Mouse (Mus musculus) cerebellum, postnatal 36 days (tissue): ENCODE measurements around the gene Tbc1d13.
A peak's percentile ranks its signal among the peaks of the same experiment; 100 is the strongest.

Experiments
- DNase-seq, 2 experiments: peaks; one replicate each; pipeline ENCODE4 v3.0.0; 2021 to 2022; ENCODE audit warnings: mixed read lengths in 2 of 2

The Tbc1d13 gene

DNA sequence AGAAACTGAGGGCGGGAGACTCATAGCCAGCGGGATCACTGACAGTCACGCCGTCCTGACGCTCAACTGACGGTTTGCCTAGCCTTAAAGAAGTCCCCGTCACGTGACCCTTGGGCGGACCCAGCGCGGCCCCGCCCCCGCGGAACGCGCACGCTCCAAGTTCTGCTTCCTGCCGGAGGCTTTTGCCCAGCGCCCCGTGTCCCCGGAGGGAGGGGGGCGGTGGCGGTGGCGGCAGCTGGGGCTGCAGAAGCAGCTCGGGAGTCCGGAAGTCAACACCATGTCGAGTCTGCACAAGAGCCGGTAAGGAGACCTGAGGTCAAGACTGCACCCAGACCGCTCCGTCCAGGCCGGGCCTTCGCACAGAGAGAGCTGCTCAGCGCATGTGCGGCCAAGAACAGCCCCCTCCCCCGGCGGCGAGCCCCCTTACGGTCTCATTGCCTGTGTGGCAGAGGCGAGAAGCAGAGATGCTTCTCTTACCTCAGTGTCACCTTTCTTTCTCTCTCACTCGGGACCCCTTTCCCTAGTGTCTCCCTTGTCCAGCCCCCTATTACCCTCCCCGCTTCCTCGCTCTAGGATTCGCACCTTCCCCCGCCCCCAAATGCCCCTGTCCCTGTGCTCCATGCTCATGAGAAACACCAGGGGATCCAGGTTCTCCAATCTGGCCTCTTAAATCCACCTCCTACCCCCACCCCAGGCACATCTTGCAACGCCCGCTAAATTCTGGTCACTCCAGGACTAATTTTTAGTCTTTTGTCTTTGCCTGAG lies at the start of gene Tbc1d13:
Gene Tbc1d13 (plus strand): TSS at position 134 of the 765 bp plus-strand sequence.
- DNase-seq: peak; percentile 96 to 98

DNA sequence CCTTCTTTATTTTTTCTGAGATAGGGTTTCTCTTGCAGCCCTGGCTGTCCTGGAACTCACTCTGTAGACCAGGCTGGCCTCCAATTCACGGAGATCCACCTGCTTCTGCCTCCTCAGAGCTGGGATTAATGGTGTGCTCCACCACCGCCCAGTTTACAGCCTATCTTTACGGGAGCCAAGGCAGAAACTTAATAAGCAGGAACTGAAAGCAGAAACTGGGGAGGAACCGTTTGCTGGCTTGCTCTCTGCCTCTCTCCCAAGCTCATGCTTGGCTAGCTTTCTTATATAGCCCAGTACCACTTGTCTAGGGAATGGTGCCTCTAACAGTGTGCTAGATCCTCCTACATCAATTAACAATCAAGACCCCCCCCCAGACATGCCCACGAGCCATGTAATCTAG lies 49.4 kb upstream of the Tbc1d13 start:
- no peak for DNase-seq

DNA sequence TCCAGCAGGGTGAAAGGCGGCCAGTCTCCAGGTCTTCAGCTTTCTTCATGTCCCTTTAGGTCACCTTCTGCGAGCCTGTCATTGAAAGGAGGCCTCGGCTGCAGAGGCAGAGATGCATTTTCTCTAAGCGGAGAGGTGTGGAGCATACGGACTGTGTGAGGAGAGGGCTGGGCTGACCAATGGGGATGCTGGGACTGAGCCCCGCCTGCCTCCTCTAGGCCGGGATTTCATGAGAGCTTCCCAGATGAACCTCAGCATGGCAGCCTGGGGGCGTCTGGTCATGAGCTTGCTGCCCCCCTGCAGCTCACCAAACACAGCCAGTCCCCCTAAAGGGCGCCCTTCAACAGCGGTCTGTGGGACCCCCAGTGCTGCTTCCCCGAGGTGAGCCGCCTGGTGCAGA lies 48.9 kb upstream of the Tbc1d13 start:
- no peak for DNase-seq

DNA sequence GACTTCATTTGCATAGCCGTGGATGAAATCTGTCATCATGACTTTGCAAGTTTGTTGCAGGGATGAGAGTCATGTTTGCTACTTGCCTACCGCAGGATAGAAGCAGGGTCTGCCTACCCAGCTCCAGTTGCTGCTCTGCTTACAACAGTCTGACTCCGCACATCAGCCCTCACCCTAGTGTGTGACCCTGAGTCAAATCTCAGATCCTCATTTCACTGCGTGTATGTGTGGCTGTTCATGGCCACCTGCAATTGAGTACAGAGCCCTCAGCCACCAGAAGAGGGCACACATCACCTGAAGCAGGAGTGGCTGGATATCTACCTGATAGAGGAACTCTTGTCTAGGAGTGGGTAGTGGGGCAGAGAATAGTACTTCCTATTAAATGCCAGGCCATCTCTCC lies 46.2 kb upstream of the Tbc1d13 start:
- no peak for DNase-seq

DNA sequence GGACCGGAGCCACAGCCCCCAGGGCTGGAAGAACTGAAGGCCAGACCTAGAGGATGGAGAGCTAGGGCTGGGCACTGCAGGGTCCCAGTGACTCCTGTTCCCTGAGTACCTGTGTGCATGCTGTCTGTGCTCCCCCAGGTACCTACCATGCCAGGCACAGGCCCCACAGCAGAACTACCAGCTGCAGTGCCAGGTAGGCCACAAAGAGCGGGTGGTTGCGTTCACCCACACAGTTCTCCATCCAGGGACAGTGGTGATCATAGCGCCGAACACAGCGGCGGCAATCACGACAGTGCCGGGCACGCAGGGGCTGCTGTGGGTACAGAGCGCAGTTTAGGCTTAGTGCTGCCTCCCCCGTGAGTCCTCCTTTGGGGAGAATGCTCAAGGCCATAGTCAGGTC lies 42.0 kb upstream of the Tbc1d13 start:
- no peak for DNase-seq

DNA sequence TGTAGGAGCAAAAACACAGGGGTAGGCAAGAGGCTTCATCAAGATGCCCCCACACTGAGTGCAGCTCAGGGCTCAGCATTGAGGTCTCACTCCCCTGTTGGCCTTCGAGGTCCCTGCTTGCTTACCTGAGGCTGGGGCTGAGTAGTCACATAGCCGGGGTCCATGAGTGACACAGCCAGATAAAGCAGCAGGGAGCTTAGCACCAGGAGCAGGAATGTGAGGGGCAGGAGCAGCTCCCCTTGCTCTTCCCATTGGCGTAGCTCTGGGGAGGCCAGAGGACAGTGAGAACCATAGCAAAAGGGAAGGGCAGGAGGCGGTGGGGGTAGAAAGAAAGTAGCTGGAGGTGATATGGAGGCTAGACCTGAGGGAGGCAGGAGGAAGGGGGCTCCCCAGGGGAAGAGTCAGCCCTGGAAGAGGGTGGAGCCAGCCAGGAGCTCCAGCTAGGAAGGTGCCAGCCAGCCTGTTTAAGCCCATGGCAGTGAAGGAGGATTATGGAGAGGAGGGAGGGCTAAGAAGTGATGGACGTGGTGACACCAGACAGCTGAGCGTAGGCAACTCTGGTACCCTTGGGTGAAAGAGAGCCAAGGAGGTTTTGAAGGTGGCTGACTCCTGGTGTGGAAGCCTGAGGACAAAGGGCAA lies 41.1 kb upstream of the Tbc1d13 start:
- DNase-seq: no peak

DNA sequence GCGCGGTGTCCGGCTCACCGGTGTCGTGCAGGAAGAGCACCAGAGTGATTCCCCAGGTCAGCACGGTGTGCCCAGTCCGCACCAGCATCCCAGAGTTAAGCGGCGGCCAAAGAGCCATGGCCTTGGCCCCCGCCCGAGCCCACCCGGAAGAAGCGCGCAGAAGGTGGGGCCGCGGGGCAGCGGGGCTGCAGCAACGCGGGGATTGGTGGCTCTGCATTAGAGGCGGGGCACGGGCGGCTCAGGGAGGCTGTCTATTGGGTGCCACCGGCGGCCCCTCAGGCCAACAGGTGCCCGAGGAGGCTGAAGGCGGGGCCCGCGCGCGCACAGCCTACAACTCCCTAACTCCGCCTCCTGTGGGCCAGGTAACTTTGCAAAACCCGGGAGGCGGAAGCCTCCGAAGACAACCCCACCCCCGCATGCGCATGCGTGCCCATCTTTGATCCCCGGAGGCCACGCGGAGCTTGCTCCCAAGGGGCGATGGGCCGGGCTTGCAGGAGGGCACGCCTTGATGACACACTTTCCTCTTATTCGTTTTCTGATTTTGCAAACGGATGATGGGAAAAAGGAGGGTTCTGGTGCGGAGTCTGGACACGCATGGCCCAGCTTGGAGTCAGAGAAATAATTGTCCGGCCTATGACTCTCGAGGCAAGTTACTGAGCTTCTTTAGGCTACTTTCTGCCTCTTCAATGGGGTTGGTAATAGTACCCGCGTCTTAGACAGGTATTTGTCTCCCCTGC lies 39.9 kb upstream of the Tbc1d13 start, which contains the start of gene Zdhhc12:
Gene Zdhhc12 (minus strand): TSS at position 178 of the 737 bp plus-strand sequence.
- peak; percentile 86 to 92 for DNase-seq

DNA sequence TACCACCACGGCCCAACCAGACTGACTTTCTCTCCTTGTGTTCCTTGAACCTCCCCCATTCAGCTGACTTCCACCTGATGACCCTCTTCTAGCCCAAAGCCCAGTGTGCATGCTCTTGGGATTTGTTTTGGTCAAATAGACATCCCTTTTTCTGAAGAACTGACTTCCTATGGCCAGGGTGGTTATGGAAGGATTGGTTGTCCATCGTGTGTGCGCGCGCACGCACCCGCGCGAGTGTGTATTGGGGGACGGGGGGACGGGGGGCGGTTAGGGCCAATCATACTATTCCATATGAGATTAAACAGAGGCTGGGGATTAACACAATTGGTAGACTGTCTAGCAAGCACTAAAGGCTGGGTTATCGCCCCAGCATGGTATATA lies 39.3 kb upstream of the Tbc1d13 start:
- DNase-seq: no peak

DNA sequence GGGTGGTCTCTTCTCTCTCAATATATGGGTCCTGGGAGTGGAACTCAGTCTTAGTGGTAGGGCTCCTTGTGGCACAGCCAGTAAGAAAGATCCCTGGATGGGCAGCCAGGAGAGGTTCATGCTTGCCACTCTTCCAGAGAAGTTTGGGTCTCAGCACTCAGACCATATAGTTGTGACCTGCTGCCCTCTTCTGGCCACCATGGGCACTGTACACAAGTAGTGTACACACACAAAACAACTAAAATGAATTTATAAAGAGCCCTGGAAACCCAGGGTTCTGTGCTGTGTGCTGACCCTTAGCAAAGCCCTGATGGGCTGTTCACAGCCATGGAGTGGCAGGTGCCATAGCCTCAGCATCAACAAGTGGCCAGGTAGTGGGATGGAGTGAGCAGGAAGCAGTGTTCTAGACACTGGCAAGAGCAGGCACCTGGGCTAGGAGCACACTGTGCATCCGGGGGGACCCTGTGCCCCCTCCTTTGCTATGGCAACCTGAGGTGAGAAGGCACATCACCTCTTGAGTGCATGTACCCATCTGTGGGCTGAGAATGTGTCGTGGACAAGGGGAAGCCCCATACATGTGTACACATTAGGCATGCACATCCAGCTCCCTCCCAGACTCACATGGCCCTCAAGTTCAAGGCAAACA lies 37.5 kb upstream of the Tbc1d13 start:
- DNase-seq: peak; percentile 53 to 56

DNA sequence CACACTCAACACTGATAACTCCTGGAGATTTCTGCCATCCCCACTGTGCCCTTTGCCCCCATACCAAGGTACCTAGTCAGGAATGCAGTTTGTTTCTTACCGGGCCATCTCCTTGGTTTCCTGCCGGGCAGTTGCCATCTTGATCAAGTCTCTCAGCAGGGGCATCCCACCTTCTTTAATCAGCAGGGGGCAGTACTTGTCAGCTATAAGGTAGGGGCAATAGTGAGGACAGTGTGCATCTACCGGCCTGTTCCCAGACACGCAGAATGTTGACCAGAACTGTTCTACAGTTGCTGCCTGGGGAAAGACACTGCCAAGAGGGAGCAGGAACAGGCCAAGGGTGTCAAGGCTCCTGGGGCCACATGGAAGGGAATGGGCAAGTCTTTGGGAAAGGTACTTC lies 33.3 kb upstream of the Tbc1d13 start:
- DNase-seq: no peak

DNA sequence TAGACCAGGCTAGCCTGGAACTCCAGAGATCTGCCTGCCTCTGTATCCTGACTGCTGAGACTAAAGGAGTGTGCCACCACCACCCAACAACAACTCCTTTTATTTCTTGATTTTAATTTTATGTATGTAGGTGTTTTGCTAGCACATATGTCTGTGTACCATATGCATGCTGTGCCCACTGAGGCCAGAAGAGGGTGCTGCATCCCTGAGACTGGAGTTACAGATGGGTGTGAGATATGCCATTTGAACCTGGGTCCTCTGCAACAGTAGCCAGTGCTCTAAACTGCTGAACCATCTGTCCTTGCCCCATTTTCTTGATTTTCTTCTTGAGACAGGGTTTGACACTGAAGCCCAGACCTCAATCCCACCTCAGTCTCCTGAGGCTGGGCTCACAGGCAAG lies 27.2 kb upstream of the Tbc1d13 start:
- peak; percentile 59 to 68 for DNase-seq

DNA sequence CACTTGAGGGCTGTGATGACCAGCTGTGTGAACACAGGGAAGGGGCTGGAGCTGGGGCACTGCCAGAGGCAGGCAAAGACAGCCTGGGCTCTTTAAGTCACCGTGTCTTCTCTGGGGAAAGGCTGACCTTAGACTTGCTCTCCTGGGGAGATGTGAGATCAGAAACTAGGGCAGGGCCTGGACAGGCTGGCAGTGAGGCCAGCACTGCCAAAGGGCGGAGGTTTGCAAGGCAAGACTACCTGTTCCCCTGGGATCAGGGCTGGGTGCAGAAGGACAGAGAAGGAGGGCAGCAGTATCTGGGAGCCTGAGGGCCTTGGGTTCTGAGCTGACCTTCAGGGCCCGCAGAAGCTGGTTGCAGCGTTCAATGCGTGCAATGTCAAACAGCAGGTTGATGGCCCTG lies 25.9 kb upstream of the Tbc1d13 start:
- DNase-seq: no peak

DNA sequence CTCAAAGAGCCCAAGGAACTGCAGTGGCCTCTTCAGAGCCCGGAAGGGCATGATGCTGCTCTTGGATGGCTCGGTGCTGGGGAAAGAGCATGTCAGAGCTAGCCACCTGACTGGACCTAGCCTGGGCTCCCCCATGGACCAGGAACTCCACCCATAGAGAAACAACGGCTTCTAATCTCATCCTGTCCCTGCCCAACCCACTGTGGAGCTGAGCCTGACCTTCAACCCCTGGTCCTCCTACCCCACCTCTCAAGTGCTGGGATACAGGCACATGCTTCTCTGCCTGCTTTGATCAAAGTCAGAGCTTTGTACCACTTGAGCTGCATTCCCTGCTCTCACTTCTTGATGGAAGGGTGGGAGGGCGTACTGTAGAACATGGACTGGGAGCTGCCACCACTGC lies 25.3 kb upstream of the Tbc1d13 start:
- DNase-seq: no peak

DNA sequence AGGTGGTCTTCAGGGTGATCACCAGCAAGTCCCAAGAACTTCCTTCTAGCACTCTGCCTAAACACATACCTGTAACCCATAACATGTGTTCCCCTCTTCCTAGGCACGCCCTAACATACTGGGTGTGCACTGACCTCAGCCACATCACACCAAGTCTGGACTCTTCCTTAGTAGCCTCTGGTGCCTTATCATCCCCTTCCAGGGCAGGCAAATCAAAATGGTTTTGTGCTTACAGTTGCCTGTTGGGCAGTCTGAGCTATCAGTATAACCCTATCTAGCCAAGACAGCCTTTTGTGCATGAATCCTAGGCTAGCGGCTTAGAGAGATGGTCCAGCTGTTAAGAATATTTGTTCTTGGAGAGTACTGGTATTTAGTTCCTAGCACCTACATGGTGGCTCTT lies 22.0 kb upstream of the Tbc1d13 start:
- no peak for DNase-seq

DNA sequence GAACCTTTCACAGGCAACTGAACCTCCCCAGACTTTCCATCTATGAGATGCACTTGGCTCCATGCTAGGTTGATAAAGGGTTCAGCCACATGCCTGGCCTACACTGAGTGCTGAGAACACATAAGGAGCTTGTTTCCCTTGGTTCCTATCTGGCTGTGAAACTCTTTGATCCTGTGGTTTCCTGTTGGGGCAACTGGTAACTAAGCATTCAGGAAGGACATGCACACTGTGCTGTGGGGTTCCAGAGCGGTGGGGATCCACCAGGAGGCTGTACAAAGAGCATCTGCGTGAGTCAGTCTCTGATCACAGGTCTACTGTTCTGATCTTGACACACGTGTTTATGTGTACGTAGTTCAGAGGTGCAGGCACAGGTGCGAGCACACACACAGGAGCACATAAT lies 21.0 kb upstream of the Tbc1d13 start:
- DNase-seq: no peak

DNA sequence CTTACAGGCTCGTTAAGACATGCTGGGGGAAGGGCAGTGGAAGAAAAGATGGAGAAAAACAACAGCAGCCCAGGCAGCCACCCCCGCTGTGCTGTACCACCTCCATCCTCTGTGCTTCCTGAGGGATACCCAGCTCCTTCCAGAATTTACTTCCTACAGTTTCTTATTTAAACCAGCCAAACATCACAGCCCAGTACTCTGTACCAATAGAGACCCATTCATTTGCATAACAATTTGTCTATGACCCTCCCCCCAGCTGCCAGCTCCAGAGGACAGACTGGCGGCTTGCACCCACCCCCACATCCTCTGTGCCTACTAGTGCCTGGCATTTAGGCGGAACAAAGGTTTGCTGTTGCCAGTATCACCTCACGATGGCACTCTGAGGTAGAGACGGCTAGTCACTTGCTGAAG lies 13.9 kb upstream of the Tbc1d13 start:
- no peak for DNase-seq

DNA sequence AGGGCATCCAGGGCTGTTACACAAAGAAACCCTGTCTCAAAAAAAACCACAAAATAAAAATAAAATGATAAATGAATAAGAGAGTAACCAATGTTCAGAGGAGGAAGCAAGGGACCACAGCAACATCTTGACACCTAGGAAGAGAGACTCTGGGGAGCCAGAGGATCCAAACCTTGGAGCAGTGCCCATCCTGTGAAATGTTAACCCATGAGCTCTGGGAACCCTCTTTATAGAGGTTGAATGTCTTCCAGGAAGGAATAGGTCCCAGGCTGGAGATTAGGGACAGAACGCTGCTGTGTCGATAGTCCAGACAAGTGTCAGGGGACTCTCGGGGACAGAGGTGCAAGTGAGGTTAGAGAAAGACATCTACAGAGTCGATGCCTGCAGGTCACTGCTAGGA lies 13.3 kb upstream of the Tbc1d13 start:
- no peak for DNase-seq

DNA sequence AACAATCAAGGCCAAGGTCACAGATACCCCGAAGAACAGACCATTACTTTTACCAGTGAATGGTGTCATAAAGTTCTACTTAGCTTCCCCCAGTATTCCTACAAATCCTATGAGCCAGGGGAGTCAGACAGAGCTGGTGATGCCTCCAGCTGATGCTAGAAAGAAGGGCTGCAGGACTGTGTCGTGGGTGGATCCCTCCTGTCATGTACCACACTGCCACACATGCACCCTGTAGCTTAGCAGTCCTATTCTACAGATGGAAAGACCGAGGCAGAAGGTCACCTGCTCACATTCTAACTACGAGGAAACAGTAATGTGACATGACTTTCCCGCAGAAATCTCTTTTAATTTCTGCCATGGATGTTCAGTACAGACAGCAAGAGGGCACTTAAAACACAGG lies 10.8 kb upstream of the Tbc1d13 start:
- DNase-seq: no peak

DNA sequence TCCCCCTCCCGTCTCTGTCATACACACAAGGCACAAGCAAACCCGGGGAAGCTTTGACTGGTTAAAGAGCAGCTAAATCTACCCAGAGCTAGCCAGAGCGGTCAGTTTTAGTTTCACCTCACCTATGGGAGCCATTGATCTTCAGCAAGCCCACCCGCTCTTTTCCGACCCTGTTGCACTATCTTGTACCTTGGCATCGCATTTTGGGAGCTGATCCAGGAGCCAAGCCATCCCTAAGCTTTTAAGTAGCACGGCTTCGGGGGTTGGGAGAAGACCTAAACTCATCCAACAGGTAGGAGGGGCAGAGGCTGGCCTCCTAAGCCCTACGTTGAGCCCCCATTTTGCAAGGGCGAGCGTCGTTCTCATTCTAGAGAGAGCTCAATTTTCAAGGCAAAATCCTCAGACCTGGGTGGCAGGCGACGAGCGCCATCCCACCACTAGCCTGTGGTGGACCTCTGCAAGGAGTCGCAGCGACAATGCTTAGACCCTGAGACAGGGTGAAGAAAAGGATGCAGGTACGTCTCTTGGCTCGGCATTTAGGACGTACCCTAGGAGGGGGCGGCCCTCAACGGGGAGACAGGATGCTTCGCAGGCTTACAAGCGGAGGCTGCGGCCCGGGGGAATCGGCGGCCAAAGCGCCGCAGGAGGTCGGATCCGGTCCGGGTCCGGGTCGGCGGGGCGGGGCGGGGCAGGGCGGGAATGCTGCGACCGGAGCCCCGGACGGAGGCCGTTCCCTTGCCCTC lies 9.6 kb upstream of the Tbc1d13 start:
- DNase-seq: peak in 1 of 2 experiments; percentile 26

DNA sequence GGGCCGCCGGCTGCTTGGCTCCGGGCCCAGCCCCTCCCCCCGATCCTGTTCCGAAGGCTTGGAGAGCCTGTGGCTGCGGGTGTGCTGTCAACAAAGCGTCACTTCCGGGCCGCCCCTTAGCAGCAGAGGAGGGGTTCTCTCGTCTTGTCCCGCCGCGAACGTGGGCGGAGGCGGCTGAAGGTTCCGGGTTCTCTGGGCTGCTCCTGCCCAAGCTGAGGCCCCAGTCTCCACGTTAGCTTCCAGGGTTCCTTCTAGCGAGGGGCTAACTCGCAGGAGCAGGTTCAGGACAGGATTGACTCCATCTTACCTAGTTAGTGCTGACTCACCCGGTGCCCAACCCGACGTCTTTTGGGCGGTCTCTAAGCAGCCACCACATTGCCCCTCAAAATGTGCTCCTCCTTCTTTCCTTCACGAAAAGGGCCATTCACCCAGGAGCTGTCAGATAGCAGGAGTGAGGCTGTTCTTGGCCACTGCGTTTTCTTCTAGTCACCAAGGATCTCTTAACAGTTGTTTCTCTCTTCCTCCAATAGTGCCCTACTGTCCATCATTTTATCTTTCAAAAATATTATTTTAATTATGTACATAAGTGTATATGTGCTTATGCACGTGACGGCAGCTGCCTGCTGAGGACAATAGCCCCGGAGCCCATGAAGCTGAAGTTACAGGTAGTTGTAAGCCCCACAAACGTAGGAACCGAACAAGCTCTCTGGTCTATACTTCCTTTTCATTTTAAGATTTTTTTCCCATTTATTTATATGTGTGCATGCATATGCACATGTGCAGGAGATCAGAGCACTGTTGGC lies 8.9 kb upstream of the Tbc1d13 start, which contains the start of gene Zer1:
Gene Zer1 (minus strand): TSS at position 114 of the 803 bp plus-strand sequence.
- DNase-seq: peak; percentile 94 to 96

DNA sequence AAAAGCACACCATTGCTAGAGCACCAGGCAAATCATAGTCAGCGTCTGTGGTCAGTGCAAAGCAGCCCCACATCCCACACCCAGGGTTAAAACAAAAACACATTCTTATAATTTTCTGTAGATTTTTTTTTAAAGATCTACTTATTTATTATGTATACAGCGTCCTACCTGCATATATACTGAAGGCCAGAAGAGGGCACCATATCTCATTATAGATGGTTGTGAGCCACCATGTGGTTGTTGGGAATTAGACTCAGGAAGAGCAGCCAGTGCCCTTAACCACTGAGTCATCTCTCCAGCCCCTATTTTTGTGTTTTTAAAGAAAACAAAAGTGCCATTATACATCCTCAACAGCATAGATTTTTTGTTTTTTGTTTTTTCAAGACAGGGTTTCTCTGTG lies 4.8 kb upstream of the Tbc1d13 start:
- peak in 1 of 2 experiments; percentile 48 for DNase-seq

DNA sequence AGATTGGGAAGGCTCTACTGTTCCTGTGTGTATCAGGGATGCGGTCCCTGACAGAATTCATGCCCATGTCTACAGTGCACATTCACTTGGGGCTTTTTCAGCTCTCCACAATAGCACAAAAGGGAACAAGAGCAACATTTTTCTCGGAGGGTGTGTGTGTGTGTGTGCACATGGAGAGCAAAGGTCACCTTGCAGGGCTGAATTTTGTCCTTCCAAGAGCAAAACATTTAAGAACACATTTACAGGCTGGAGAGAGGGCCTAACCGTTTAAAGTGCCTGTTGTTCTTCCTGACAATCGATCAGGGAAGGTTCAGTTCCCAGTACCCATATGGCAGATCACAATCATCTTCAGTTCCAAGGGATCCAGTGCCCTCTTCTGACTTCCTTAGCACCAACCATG lies 3.4 kb upstream of the Tbc1d13 start:
- DNase-seq: no peak
